Mouse (Mus musculus) adrenal gland (tissue): Measurements from ENCODE around the gene Bmp7.

ENCODE experiments used
- intact Hi-C: fragments of 180-260 bp; cut with DNase I; formaldehyde crosslinking; loops from one replicate; pipeline ENCODE4 v1.15.1; 2025
- microRNA-seq, 2 experiments: library from miRNA; unstranded; fragments of <30 nt; microRNA quantifications; one replicate each; pipeline ENCODE4; 2019

Gene Bmp7

DNA sequence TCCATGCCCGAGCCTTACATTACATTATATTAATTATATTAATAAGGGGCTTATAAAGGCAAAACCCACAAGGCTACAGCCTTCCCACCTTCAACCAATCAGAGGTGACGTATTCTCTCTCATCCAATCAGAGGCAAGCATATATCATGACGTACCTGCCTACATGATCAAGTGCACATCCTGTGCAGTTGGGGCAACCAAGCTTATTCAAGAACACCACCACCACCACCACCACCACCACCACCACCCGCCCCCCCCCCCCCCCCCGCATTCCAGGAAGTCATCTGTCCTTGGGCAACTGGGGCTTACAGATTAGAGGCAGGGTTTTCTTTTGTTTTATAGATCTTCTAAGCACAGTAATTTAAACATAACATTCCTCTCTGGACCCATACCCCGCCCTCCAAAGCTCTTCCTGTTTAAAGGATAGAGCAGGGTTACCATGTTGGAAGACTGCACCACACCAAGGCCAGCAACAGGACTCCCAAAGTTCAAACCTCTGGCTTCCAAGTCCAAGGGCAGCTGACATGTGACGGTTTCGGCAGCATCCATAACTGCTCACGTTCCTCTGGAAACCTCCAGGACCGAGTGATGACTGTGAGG lies 121.4 kb downstream of the Bmp7 start:
- intact Hi-C loops = no loop called here

Small RNA genes within 50 kb of the gene (microRNA-seq; reads per million reads assigned to microRNA genes)
- 0 reads per million in 2 experiments for gene Gm22773
